Mouse (Mus musculus) ES-Bruce4 (cell line): ENCODE results near the gene Ddx59. TPM values are rescaled to one million over a fixed set of nuclear protein-coding genes. Genes with fewer than 3 reads are reported as not detected.
A peak's percentile ranks its signal among the peaks of the same experiment; 100 is the strongest.

Experiments
- H3K27ac ChIP-seq: 2 replicates; pipeline ENCODE4 v1.5.1; 2012; ENCODE audit warnings: low read length, inconsistent platforms; ENCODE audit not compliant: insufficient read depth
- H3K27me3 ChIP-seq: 2 replicates; pipeline ENCODE4 v1.6.1; 2012; ENCODE audit warnings: mild to moderate bottlenecking, low read length, inconsistent platforms; ENCODE audit not compliant: control insufficient read depth, poor library complexity, insufficient read depth, severe bottlenecking
- H3K36me3 ChIP-seq: 2 replicates; pipeline ENCODE4 v1.6.1; 2012; ENCODE audit warnings: inconsistent platforms, mild to moderate bottlenecking, low read length, moderate library complexity; ENCODE audit not compliant: control insufficient read depth, poor library complexity, insufficient read depth, severe bottlenecking
- H3K4me1 ChIP-seq: one replicate; pipeline ENCODE4 v1.8.1; 2011; ENCODE audit warnings: low read length; ENCODE audit not compliant: control insufficient read depth, insufficient read depth
- H3K4me3 ChIP-seq: 2 replicates; pipeline ENCODE4 v1.5.1; 2011; ENCODE audit warnings: low read depth, mild to moderate bottlenecking, low read length
- H3K9ac ChIP-seq: 2 replicates; pipeline ENCODE4 v1.6.1; 2012; ENCODE audit warnings: low read depth, mild to moderate bottlenecking, inconsistent platforms; ENCODE audit not compliant: poor library complexity, severe bottlenecking
- H3K9me3 ChIP-seq: replicated peaks from 2 replicates; pipeline ENCODE4 v1.6.1; 2012; ENCODE audit warnings: mild to moderate bottlenecking, low read length, inconsistent platforms; ENCODE audit not compliant: control insufficient read depth, poor library complexity, insufficient read depth, severe bottlenecking
- CTCF ChIP-seq: IDR thresholded peaks from one replicate; pipeline ENCODE4 v1.8.1; 2011; ENCODE audit warnings: low read depth, low read length
- EP300 ChIP-seq: IDR thresholded peaks from 2 replicates; pipeline ENCODE4 v1.6.1; 2011; ENCODE audit warnings: low read depth, low read length; ENCODE audit not compliant: insufficient read depth
- POLR2A ChIP-seq: IDR thresholded peaks from one replicate; pipeline ENCODE4 v1.8.1; 2011; ENCODE audit warnings: low read length; ENCODE audit not compliant: insufficient read depth
- polyA plus RNA-seq: library from polyadenylated mRNA; stranded (reverse); fragments of >200 nt; gene quantifications from 2 replicates; pipeline ENCODE4 v1.2.4, GENCODE M21; 2011; ENCODE audit warnings: low read depth; ENCODE audit not compliant: missing spikeins, insufficient read depth, insufficient read length

The Ddx59 gene
- polyA plus RNA-seq: 17.9 and 22.0 TPM in 2 replicates

GRCm38 (mm10) chr1:136414798-136415755 lies at the start of gene Ddx59:
Gene Ddx59 (plus strand): TSS chr1:136415271.
- Histone ChIP-seq H3K9ac (peak within 1 kb of the TSS; percentile 77), H3K27ac (peak within 1 kb of the TSS; percentile 75), H3K36me3 (peaks cover 7% of the 10 kb centered on the region), H3K4me1 (peaks cover 6% of the 10 kb centered on the region), H3K9me3 (no peaks in the 10 kb centered on the region), H3K27me3 (no peaks in the 10 kb centered on the region), H3K4me3 (peak within 1 kb of the TSS; percentile 73)
- no peak; the same call in 1 of the 2 replicates for TF ChIP-seq EP300
- TF ChIP-seq POLR2A: no peak
- no peak for TF ChIP-seq CTCF

- Histone ChIP-seq H3K9ac (no peak overlapping the region), H3K4me3 (no peak overlapping the region), H3K27ac (no peak overlapping the region), H3K4me1 (peaks cover 2% of the 10 kb centered on the region), H3K36me3 (no peaks in the 10 kb centered on the region), H3K27me3 (no peaks in the 10 kb centered on the region), H3K9me3 (no peaks in the 10 kb centered on the region)
- no peak for TF ChIP-seq EP300
- TF ChIP-seq POLR2A: no peak
- TF ChIP-seq CTCF: no peak
Measured at GRCm38 (mm10) chr1:136365986-136366385, 49.1 kb upstream of the Ddx59 start.

DNA sequence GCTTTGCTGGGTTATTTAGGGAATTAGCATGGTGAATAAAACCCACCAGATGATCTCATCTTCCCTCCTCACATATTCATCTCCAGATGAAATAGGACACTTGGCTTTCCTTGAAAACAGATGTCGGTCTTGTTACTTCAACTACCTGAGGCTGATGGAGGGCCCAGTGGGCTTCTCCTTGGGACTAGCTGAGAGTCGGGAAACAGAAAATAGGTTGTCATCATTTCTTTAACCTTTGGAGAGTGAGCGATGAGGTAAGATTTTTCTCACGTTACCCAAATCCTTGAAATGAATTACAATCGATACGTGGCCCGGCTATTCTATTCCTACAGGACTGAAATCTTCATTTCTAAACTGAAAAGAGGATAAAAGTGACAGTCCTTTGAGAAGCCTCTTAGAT lies 35.8 kb upstream of the Ddx59 start:
- TF ChIP-seq EP300 (no peak), CTCF (no peak), POLR2A (no peak)
- H3K9me3 ChIP-seq: no peaks in the 10 kb centered on the region
- H3K4me1 ChIP-seq: no peaks in the 10 kb centered on the region
- no peak overlapping the region for H3K9ac ChIP-seq
- no peaks in the 10 kb centered on the region for H3K27me3 ChIP-seq
- H3K4me3 ChIP-seq: no peak overlapping the region
- H3K36me3 ChIP-seq: no peaks in the 10 kb centered on the region
- H3K27ac ChIP-seq: no peak overlapping the region

GRCm38 (mm10) chr1:136380161-136380560 lies 34.9 kb upstream of the Ddx59 start:
- Histone ChIP-seq H3K9ac (no peak overlapping the region), H3K27ac (no peak overlapping the region), H3K4me3 (no peak overlapping the region), H3K4me1 (no peaks in the 10 kb centered on the region), H3K9me3 (no peaks in the 10 kb centered on the region), H3K27me3 (no peaks in the 10 kb centered on the region), H3K36me3 (no peaks in the 10 kb centered on the region)
- TF ChIP-seq POLR2A: no peak
- no peak for TF ChIP-seq CTCF
- no peak for TF ChIP-seq EP300

GRCm38 (mm10) chr1:136380606-136381005 lies 34.5 kb upstream of the Ddx59 start:
- Histone ChIP-seq H3K36me3 (no peaks in the 10 kb centered on the region), H3K4me3 (no peak overlapping the region), H3K27ac (no peak overlapping the region), H3K9me3 (no peaks in the 10 kb centered on the region), H3K9ac (no peak overlapping the region), H3K4me1 (no peaks in the 10 kb centered on the region), H3K27me3 (no peaks in the 10 kb centered on the region)
- TF ChIP-seq CTCF (no peak), POLR2A (no peak), EP300 (no peak)

- Histone ChIP-seq H3K27me3 (no peaks in the 10 kb centered on the region), H3K36me3 (no peaks in the 10 kb centered on the region), H3K27ac (no peak overlapping the region), H3K4me3 (no peak overlapping the region), H3K4me1 (no peaks in the 10 kb centered on the region), H3K9ac (no peak overlapping the region), H3K9me3 (no peaks in the 10 kb centered on the region)
- TF ChIP-seq POLR2A (no peak), CTCF (no peak), EP300 (no peak)
Measured at GRCm38 (mm10) chr1:136381169-136381568, 33.9 kb upstream of the Ddx59 start.
